Mouse (Mus musculus) G1E (cell line): ENCODE measurements at regions not wholly inside any gene's neighbourhood (a gene's known extent, or its start where the extent isn't known, plus 50 kb on each side); places are given as distances from the start of the nearest gene placed in this dataset.
"Not testable (repeated sequence)": the region's sequence is repeated elsewhere in the genome, so short reads cannot be mapped to it uniquely, and the experiment has no call there.

Experiments used
- CTCF ChIP-seq: IDR thresholded peaks from 2 replicates; pipeline ENCODE4 v1.5.1; 2012; ENCODE audit warnings: low read depth, low read length, inconsistent platforms, mixed read lengths
- GATA2 ChIP-seq: IDR thresholded peaks from 2 replicates; pipeline ENCODE4 v1.6.1; 2012; ENCODE audit warnings: low read depth, low read length, inconsistent platforms, borderline replicate concordance
- TAL1 ChIP-seq: conservative IDR thresholded peaks from 2 replicates; pipeline ENCODE4 v1.6.1; 2012; ENCODE audit warnings: low read depth, low read length, inconsistent platforms, mixed read lengths

DNA sequence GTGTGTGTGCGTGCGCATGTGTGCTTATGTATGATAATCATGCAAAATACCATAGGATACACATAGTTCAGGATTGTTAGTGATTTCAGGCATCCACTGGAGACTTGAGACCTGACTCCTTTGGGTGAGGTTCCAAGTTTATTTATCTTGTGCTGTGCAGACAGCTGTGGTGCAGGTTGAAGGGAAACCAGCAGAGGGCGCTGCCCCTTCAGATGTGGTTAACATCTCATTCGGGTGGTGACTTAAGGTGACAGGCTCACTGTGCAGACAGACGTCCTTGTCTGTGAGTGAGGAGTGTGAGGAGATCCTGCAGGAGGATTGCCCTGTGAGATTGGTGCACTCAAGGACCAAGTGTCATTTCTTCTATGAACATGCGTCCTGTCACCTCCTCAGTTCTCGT lies 716.0 kb downstream of the Dad1 start:
- not testable (repeated sequence) for TF ChIP-seq CTCF, TAL1, GATA2
